Mouse (Mus musculus) heart, adult 8-10 months (tissue): ENCODE data around the gene Fkbp10. TPM values are rescaled to one million over a fixed set of nuclear protein-coding genes. Genes with fewer than 3 reads are reported as not detected.

Experiments used
- DNase-seq: peaks from one replicate; pipeline ENCODE4 v3.0.0; 2022; ENCODE audit warnings: low spot score
- total RNA-seq, 4 experiments: library from RNA; stranded (reverse); gene quantifications; 2 replicates each; pipeline ENCODE4 v1.2.4; 2022

The Fkbp10 gene
- total RNA-seq: 10 to 100 TPM in 1 of 4 experiments, 1 to 10 TPM in 3; 9.0 to 11.1 (median 9.0) TPM

GRCm38 (mm10) chr11:100414914-100415822, at the start of gene Fkbp10:
Gene Fkbp10, plus strand, starts transcription at chr11:100415697.
- peak; percentile 70 for DNase-seq

DNA sequence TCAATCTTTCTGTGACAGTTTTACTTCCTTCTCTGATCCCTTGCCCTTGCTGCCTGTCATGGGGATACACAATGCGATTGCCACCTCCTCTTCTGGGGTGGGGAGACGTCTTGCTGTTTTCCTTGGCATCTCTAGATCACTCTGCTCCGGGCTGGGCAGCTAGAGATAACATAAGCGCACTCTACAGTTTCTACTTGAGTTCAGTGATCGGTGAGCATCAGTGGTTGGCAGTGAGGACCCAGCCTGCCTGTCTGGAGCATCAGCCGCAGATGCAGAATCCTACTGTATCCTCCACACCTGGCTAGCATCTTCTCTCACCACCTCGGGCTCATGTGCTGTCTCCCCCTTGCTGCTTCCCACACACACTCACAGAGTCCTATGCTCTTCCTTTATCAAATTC, 46.4 kb upstream of the Fkbp10 start:
- no peak for DNase-seq

DNA sequence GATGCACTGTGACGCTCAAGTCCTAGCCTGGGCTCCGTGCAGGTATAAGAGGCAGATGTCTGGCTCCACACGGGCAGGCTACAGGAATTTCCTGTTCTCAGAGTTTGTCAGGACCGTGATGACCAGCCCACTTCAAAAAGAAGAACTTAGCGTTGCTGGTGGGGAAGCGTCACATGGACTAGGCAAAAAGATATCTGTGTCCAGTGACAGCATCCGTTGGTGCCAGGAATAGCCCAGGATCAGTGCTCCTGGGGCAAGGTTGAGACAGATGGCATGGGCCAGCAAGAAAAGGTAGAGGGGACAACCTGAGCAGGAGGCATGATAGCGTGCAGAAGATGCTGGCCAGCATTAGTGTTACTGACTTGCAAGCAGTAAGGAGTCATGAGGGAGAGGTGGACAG, 45.7 kb upstream of the Fkbp10 start:
- no peak for DNase-seq

DNA sequence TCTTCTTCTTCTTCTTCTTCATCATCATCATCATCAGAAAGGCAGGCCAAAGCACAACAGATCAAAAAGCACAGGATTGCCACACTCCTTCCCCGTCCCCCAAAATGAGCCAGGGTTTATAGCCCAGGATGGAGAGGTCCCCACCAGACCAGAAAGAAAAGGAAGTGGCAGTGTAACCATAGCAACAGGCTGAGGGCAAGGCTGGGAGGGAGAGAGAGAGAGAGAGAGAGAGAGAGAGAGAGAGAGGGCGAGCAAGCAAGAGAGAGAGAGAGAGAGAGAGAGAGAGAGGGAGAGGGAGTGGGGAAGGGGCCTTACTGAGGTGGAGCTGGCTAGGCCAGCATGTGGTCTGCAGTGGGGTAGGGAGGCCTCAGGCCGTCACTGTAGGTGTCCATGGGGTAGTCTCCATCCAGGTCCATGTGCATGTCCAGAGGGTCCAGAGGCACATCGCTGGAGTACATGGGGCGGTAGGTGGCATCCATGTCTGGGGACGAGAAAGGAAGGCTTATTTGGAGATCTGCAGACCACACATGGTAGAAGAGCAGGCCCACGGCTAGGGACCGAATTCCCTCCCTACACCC, 43.4 kb upstream of the Fkbp10 start:
- no peak for DNase-seq

- DNase-seq: no peak
These were observed 40.4 kb upstream of the Fkbp10 start for GRCm38 (mm10) chr11:100375127-100375526.

- no peak for DNase-seq
These were observed 39.5 kb upstream of the Fkbp10 start for GRCm38 (mm10) chr11:100376005-100376404.

DNA sequence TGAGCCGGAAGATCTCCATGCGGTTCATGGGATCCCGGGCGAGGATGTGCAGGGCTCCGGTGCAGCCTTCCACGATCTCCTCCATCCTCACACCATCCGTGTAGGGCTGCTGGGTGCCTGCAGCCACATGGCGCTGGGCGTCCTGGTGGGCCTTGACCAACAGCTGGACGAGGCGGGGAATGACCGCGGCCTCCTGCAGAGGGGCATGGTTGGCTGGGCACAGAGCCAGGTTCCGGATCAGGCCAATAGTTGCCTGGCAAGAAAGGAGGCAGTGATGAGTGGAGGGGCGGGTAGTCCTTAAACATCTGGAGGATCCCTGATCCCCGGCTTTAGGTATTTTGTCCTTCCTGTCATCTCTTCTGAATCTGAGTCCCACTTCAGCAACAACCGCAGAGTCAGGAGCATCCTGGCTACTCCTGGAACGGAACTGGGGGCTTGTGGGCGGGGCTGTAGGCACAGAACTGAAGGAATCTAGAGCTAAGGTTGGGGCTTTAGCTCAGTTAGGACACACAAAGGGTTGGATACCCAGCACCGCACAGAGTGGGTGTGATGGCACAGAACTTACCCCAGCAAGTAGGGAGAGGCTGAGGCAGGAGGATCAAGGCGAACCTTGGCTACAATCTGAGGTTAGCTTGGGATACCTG, 38.6 kb upstream of the Fkbp10 start:
- no peak for DNase-seq

GRCm38 (mm10) chr11:100377989-100378388, 37.5 kb upstream of the Fkbp10 start:
- no peak for DNase-seq

GRCm38 (mm10) chr11:100378446-100378845, 37.1 kb upstream of the Fkbp10 start:
- no peak for DNase-seq

- no peak for DNase-seq
These were observed 36.2 kb upstream of the Fkbp10 start for GRCm38 (mm10) chr11:100379311-100379710.

DNA sequence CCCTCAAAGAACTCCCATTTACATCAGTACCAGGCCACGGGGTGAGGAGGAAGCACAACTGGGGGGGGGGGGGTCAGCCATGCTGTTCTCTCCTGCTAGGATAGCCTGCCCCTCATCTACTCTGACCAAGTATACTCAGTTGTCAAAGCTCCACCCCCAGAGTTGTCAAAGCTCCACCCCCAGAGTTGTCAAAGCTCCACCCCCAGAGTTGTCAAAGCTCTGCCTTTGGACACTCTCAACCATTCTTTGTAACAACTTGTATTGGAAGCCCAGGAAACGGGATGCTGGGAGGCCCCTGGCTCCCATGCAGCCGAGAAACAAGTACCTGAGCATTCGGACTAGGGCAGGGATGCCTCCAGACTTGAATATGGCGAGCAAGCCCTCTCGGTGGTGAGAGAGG, 32.8 kb upstream of the Fkbp10 start:
- no peak for DNase-seq

GRCm38 (mm10) chr11:100385016-100385415, 30.5 kb upstream of the Fkbp10 start:
- no peak for DNase-seq

DNA sequence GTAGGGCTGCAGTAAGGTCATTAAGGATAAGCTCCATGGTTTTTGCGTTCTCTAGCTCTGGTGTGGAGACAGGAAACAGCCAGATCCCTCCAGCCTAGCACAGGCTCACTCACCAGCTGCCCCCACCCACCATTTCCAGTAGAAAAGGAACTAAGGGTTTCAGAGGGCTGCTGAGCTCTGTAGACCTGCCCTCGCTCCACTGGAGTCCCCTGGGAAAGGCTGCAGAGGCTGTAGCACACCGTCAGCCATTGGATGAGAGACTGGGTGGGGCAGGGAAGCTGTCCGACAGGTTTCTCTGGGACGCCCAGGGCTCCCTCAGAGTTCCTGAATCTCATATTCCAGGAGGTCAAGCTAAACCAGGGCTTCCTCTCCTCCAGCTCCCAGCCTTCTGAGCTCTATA, 28.9 kb upstream of the Fkbp10 start:
- no peak for DNase-seq

DNA sequence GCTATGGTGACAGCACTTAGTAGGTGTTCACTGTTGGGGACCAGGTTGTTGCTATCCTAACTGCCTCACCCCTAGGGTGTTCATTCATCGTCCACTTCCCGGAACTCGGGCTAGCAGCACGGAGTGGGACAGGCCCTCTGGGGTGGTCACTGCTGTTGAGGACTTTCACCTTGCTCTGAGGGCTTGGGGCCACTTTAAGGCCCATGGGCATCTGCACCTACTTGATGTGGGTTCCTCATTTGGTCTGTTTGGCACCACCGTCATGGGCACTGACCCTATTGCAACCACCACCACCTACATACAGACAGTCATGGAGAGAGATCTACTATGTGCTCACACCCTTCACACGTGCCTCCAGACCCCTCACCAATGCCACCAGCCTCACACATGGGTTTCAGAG, 28.4 kb upstream of the Fkbp10 start:
- no peak for DNase-seq

GRCm38 (mm10) chr11:100387589-100388375, 27.7 kb upstream of the Fkbp10 start:
- DNase-seq: peak; percentile 86

GRCm38 (mm10) chr11:100388588-100388987, 26.9 kb upstream of the Fkbp10 start:
- DNase-seq: peak; percentile 90

- DNase-seq: peak; percentile 74
These were observed 25.5 kb upstream of the Fkbp10 start for GRCm38 (mm10) chr11:100389931-100390445.

DNA sequence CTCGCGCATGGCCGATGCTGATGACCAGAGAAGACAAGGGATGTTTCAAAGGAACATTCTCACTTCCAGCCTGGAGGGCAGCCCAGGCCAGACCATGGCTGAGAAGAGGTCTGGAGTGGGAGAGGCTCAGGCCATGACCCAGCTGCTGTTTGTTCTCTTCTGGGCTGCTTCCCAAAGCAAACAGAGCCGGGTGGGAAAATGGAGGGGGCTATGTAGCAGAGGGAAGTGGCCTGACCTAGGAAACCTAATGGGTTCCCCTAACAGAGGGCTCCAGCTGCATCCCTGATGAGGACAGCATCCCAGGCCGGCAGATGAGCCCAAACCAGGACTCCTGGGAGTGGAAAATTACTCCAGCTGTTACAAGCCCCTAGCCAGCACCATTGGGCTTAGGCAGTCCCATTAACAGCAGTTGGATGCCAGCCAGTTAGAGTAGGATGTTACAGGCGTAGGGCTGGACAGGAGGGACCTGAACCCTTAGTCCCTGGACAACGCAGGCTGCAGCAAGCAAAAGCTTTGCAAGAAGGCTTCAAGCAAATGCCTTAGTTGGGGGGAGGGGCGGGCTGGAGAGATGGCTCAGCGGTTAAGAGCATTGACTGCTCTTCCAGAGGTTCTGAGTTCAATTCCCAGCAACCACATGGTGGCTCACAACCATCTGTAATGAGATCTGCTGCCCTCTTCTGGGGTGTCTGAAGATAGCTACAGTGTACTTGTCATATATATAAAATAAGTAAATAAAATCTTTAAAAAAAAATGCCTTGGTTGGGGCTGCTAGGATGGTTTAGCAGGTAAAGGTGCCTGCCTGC, 24.2 kb upstream of the Fkbp10 start:
- DNase-seq: peak; percentile 96

- DNase-seq: no peak
These were observed 23.6 kb upstream of the Fkbp10 start for GRCm38 (mm10) chr11:100391884-100392345.

DNA sequence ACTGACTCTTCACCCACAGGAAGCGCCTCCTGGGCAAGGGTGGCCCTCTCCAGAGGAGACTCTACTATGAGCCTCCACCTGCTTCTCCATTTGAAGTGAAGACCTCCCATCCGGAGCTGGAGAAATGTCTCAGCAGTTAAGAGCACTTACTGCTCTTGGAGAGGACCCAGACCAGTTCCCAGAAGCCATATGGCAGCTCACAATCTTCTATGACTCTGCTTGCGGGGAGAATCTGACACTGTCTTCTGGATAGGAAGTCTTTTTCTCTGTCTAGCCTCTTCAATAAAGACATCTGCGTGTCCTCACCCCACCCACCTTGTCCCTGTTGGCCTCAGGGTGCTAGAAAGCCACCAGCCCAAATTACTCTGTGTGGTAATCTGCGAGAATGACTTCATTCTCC, 22.5 kb upstream of the Fkbp10 start:
- DNase-seq: no peak

GRCm38 (mm10) chr11:100393733-100394132, 21.8 kb upstream of the Fkbp10 start:
- no peak for DNase-seq
